Mouse (Mus musculus) midbrain, postnatal 0 days (tissue): ENCODE data around the gene Nupl1. TPM values are rescaled to one million over a fixed set of nuclear protein-coding genes. Genes with fewer than 3 reads are reported as not detected.

Source experiments
- ATAC-seq: fragments of 200-750 bp; cut with Nextera tagmentation; 2 replicates; pipeline ENCODE4 v1.8.0; 2017; ENCODE audit warnings: moderate number of reproducible peaks, mild to moderate bottlenecking, moderate TSS enrichment, moderate library complexity; ENCODE audit not compliant: low FRiP score
- DNase-seq: peaks from one replicate; pipeline ENCODE4 v3.0.0-alpha.2; 2015; ENCODE audit warnings: low spot score
- H3K27ac ChIP-seq: fragments of 300-500 bp; sonication (generic); 2 replicates; pipeline ENCODE4 v1.5.1; 2014; ENCODE audit warnings: low read depth, mild to moderate bottlenecking, low read length, mixed read lengths
- H3K27me3 ChIP-seq: fragments of 300-500 bp; sonication (generic); 2 replicates; pipeline ENCODE4 v1.6.1; 2014; ENCODE audit warnings: low read length, control low read depth, mixed read lengths; ENCODE audit not compliant: insufficient read depth
- H3K36me3 ChIP-seq: fragments of 300-500 bp; sonication (generic); 2 replicates; pipeline ENCODE4 v1.6.1; 2014; ENCODE audit warnings: low read length, control low read depth, mixed read lengths; ENCODE audit not compliant: insufficient read depth
- H3K4me1 ChIP-seq: fragments of 300-500 bp; sonication (generic); 2 replicates; pipeline ENCODE4 v1.6.1; 2014; ENCODE audit warnings: mild to moderate bottlenecking, control low read depth, antibody characterized with exemption, low read length, mixed read lengths; ENCODE audit not compliant: insufficient read depth
- H3K4me2 ChIP-seq: fragments of 300-500 bp; sonication (generic); 2 replicates; pipeline ENCODE4 v1.6.1; 2014; ENCODE audit warnings: low read depth, mild to moderate bottlenecking, low read length, mixed read lengths; ENCODE audit not compliant: poor library complexity, severe bottlenecking
- H3K4me3 ChIP-seq: fragments of 300-500 bp; sonication (generic); 2 replicates; pipeline ENCODE4 v1.5.1; 2014; ENCODE audit warnings: low read depth, mild to moderate bottlenecking, low read length, moderate library complexity
- H3K9ac ChIP-seq: fragments of 300-500 bp; sonication (generic); replicated peaks from 2 replicates; pipeline ENCODE4 v1.6.1; 2014; ENCODE audit warnings: mild to moderate bottlenecking, low read length, moderate library complexity, mixed read lengths; ENCODE audit not compliant: poor library complexity, severe bottlenecking
- H3K9me3 ChIP-seq: fragments of 300-500 bp; sonication (generic); 2 replicates; pipeline ENCODE4 v1.6.1; 2016; ENCODE audit warnings: low read length, control low read depth
- CTCF ChIP-seq: IDR thresholded peaks from 2 replicates; pipeline ENCODE4 v1.5.1; 2016; ENCODE audit warnings: antibody characterized with exemption, mild to moderate bottlenecking
- WGBS: fragments of 180-500 bp; shearing (Covaris S2); extraction: QIAGEN DNeasy Blood & Tissue Kit; methylation state at CpG from one replicate; pipeline ENCODE4 v1.1.7; 2014; 5-methylcytosine and 5-hydroxymethylcytosine counted together
- microRNA counts: library from miRNA; unstranded; fragments of <30 nt; microRNA quantifications from one replicate; lab custom pipeline; 2015
- microRNA-seq: library from miRNA; unstranded; fragments of <30 nt; microRNA quantifications from one replicate; pipeline ENCODE4, GENCODE M21; 2016; ENCODE audit warnings: borderline number of aligned reads
- polyA plus RNA-seq: library from polyadenylated mRNA; unstranded; fragments of >200 nt; fragmentation: Nextera tagmentation; extraction: Ambion mirVana; gene quantifications from 2 replicates; pipeline ENCODE4 v1.2.1, GENCODE M21; 2015
- total RNA-seq: library from RNA; depleted of rRNA; stranded (reverse); fragments of >200 nt; gene quantifications from 2 replicates; pipeline ENCODE4 v1.2.3, GENCODE M21; 2014; rRNA removed

The Nupl1 gene
- total and polyA plus RNA-seq, 2 experiments from 2014 or later = 0.16 TPM; not detected in 1

- H3K36me3 ChIP-seq = no peaks in the 10 kb centered on the region
- DNase-seq = no peak
- no peak overlapping the region for H3K4me3 ChIP-seq
- WGBS = 80% methylated on average over 9 of the region's 9 CpGs
- H3K27me3 ChIP-seq = no peaks in the 10 kb centered on the region
- no peaks in the 10 kb centered on the region for H3K4me1 ChIP-seq
- no peak for TF ChIP-seq CTCF
- no peak overlapping the region for H3K27ac ChIP-seq
- no peak overlapping the region for H3K9ac ChIP-seq
- no peaks in the 10 kb centered on the region for H3K9me3 ChIP-seq
- no peak overlapping the region for H3K4me2 ChIP-seq
- no peak for ATAC-seq
These were observed 116.5 kb downstream of the Nupl1 start for GRCm38 (mm10) chr14:60134720-60135119.

MicroRNA genes within 50 kb of the gene (microRNA counts, 519-probe panel; counts per million panel counts)
- 528 counts per million, percentile 58 among the panel's probes with 10 or more counts for microRNA mmu-miR-719 (lab: Ali Mortazavi, UCI)

Small RNA genes within 50 kb of the gene (microRNA-seq; reads per million reads assigned to microRNA genes)
- gene Mir719 = not detected

Other genes with a start within 250 kb of the Nupl1 start
- gene Atp8a2, start 54.3 kb downstream of the Nupl1 start, total RNA-seq = 65.9 and 81.7 TPM in 2 replicates
- gene Atp8a2, start 54.3 kb downstream of the Nupl1 start, polyA plus RNA-seq = 36.0 and 43.0 TPM in 2 replicates
- gene Gm49336, start 76 bp upstream of the Nupl1 start, total RNA-seq = 115 and 137 TPM in 2 replicates
- 36.9 and 37.5 TPM in 2 replicates for gene Gm49336, start 76 bp upstream of the Nupl1 start, polyA plus RNA-seq
- gene Mtmr6, start 13.8 kb upstream of the Nupl1 start, total RNA-seq = 36.1 and 38.6 TPM in 2 replicates
- gene Mtmr6, start 13.8 kb upstream of the Nupl1 start, polyA plus RNA-seq = 57.7 and 58.6 TPM in 2 replicates
- gene Amer2, start 121.8 kb upstream of the Nupl1 start, total RNA-seq = 28.3 TPM in 2 replicates
- gene Amer2, start 121.8 kb upstream of the Nupl1 start, polyA plus RNA-seq = 13.7 and 18.3 TPM in 2 replicates